Mouse (Mus musculus) skeletal muscle tissue, adult 2 months (tissue): Measurements from ENCODE around the gene Ccnd3.
"Not testable (repeated sequence)": the region's sequence is repeated elsewhere in the genome, so short reads cannot be mapped to it uniquely, and the experiment has no call there.

Experiments
- DNase-seq: peaks from one replicate; pipeline ENCODE4 v3.0.0-alpha.2; 2012; ENCODE audit warnings: low read depth, low spot score

Ccnd3 gene

DNA sequence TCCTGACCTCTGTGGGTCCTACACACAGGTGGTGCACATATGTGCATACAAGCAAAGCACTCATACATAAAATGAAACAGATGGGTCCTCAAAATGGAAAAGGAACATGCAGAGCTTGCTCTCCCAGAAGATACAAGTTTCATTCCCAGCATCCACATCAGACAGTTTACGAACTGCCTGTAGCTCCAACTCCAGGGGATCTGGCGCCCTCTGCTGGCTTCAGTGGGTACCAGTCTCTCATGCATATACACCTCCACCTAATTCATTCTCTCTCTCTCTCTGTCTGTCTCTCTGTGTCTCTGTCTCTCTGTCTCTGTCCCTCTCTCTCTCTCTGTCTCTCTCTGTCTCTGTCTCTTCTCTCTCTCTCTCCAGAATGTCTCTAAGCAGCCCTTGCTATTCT, 22.4 kb upstream of the Ccnd3 start:
- peak; percentile 36 for DNase-seq

DNA sequence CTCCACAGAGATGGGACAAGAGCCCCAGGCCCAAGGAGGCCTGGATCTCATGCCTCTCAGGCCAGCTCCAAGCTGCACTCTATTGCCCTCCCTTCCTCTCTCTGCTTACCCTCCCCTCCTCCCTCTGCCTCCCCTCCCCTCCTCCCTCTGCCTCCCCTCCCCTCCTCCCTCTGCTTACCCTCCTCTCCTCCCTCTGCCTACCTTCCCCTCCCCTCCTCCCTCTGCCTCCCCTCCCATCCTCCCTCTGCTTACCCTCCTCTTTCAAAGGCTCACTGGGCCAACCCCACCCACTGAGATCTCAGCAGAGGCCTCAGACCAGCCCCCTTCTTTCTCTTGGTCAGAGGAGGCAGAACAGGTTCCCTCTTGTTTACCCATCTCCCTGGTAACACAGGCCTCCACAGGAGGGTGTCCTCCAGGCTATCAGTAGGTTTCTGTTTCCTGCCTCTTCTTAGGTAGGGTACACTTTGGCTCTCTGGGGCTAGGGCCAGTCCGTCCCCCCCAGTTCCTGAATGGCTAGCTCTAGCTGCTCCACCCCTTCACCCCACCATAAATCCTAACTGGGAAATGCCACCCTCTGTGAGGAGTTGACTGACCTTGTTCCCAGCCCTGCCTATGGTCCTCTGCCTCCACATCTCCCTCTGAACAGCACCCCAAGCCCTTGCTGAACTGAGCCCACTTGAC, 20.5 kb upstream of the Ccnd3 start:
- no peak for DNase-seq

GRCm38 (mm10) chr17:47484993-47485392, 19.9 kb upstream of the Ccnd3 start:
- DNase-seq, result no peak

DNA sequence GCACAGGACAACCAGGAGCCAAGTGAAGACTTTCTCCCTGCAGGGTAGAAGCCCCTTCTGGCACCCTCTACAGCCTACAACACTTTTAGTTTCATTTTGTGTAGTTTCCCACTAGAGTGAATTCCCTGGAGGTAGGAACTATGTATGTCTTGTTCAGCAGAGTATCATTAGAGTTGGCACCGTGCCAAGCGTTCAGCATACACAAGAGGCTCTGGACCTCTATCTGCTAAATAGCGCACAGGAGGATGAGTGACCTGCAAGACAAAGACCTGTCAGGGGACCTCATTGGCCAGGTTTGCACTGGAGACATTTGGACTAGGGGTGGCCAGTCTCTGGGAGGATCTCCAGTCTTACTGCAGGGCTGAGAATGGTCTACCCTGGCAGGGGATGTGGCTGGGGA, 19.1 kb upstream of the Ccnd3 start:
- DNase-seq, result no peak

DNA sequence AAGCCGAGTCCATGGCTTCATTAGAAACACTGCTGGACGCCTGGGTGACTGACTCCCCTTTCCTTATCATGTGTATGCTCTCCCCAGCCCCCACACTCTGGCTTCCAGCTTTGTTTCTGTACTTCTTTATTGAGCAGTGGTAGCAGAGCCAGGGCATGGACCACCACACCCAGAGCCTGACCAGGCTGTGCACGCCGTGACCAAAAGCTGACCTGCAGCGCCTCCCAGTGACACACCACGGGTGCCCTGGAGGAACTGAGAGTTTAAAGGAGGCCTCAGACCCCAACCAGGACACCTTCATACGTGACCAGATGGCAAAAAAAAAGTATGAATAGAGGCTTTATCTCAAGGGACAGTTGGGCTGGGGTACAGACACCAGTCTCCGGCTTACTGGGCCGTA, 14.1 kb upstream of the Ccnd3 start:
- DNase-seq, result no peak

GRCm38 (mm10) chr17:47492731-47493130, 12.1 kb upstream of the Ccnd3 start:
- DNase-seq, result no peak

- no peak for DNase-seq
Observed at GRCm38 (mm10) chr17:47493653-47494052, 11.2 kb upstream of the Ccnd3 start.

- DNase-seq, result no peak
Observed at GRCm38 (mm10) chr17:47494132-47494531, 10.7 kb upstream of the Ccnd3 start.

DNA sequence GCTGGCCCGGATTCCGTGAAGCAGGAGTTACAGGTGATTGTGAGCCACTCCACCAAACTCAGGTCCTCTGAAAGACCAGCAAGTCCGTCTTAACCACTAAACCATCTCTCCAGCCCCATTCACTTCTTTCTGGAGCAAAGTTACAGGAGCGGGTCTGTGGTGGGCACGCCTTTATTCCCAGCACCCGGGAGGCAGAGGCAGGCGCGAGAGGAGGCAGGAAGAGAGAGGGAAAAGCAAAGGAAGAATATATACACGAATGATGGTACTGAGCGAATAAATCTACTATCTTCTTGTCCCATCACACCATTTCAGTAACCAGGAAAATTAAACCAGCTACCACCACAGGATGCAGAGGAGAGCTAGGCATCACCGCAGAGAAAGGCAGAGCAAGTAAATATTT, 3.3 kb upstream of the Ccnd3 start:
- DNase-seq, result no peak

GRCm38 (mm10) chr17:47501946-47502706, 2.7 kb upstream of the Ccnd3 start, which contains the start of gene Taf8:
Gene Taf8, minus strand, starts transcription at chr17:47502292.
- DNase-seq, result peak; percentile 94

DNA sequence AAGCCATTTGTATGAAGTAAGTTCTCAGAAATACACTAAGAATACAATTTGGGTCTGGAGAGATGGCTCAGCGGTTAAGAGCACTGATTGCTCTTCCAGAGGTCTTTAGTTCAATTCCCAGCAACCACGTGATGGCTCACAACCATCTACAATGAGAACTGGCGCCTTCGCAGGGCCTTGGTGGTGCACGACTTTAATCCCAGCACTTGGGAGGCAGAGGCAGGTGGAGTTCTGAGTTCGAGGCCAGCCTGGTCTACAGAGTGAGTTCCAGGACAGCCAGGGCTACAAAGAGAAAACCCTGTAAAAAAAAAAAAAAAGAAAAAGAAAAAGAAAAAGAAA, 2.2 kb upstream of the Ccnd3 start:
- DNase-seq, result not testable (repeated sequence)

GRCm38 (mm10) chr17:47503689-47504088, 1.2 kb upstream of the Ccnd3 start:
- no peak for DNase-seq

GRCm38 (mm10) chr17:47504228-47504627, 623 bp upstream of the Ccnd3 start:
- no peak for DNase-seq

DNA sequence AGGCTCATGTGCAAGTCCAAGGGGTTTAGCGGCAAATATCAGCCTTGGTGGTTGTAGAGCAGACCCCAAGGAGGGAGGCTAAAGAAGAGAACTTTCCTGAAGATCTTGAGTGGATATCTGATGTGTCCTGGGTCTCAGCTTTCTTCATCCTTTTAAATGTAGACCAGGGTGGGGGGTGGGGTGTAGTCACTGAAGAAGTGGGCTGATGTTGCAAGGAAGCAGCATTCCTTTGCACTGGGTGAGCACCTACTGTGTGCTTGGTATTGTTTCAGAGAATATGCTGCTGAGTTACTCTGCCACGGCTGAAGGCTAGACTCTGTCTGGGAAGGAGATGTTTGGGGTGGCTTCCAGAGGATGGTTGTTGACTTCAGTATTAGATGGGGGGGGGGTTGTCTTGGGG, 715 bp downstream of the Ccnd3 start:
- DNase-seq, result no peak

DNA sequence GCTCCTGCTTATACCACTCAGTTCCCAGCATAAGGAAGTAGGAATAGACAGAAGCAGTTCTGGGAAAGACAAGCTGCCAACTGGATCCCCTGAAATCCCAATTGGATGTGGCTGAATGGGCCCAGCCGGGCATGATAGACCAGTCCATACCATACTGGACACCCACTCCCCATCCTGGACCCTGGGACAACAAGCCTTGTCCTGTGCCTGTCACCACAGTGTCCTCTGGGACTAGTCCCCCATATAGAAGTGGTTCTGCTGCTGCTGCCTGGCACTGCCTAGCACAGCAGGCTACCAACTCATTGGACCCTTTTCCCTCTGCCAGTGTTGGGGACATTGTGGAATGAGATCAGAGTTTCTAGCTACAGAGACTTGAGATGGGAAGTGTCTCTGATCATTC, 1.2 kb downstream of the Ccnd3 start:
- no peak for DNase-seq

DNA sequence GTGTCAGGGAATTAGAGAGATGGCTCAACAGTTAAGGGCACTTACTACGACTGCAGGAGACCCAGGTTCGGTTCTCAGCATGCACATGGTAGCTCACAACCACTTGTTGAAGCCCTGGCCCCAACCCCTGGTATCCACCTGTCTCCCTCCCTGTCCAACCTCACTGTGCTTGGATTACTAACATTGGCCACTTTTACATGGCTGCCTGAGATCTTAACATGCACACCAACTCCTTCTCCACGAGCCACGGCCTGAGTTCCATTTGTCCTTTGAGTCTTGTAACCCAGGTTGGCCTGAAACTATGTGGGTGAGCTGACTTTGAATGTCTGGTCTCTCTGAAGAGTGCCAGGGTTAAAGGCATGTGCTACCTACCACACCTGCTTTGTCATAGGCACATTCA, 1.8 kb downstream of the Ccnd3 start:
- DNase-seq, result no peak

GRCm38 (mm10) chr17:47507523-47507922, 2.7 kb downstream of the Ccnd3 start:
- no peak for DNase-seq

GRCm38 (mm10) chr17:47508012-47508608, 3.3 kb downstream of the Ccnd3 start:
- peak; percentile 94 for DNase-seq

DNA sequence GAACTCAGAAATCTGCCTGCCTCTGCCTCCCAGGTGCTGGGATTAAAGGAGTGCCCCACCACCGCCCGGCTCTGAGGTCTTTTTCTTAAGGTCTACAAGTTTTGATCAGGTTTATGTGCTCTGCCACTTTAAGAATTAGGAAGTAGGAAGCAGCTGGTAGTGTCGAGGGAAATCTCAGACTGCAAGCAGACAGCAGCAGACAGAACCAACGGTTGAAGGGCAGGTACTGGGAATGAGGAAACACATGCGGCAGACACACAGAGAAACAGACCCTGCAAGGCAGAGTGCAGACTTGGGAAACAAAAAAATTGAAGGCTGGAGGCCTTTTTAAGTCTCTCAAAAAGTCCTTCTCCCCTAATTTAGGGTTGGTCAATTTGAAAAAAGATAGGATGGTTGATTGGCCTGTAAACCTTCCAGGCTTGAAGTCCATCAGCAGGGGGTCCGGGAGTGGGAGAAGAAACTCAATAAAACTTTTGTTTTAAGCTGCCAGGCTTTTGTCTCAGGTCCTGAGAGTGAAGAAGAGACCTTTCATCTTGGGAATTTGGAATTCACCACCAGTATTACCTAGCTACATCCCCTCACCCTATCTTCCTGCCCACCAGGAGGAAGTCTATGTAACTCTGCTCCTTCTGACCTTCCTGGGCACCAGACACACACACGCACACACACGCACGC, 4.3 kb downstream of the Ccnd3 start:
- DNase-seq, result no peak

DNA sequence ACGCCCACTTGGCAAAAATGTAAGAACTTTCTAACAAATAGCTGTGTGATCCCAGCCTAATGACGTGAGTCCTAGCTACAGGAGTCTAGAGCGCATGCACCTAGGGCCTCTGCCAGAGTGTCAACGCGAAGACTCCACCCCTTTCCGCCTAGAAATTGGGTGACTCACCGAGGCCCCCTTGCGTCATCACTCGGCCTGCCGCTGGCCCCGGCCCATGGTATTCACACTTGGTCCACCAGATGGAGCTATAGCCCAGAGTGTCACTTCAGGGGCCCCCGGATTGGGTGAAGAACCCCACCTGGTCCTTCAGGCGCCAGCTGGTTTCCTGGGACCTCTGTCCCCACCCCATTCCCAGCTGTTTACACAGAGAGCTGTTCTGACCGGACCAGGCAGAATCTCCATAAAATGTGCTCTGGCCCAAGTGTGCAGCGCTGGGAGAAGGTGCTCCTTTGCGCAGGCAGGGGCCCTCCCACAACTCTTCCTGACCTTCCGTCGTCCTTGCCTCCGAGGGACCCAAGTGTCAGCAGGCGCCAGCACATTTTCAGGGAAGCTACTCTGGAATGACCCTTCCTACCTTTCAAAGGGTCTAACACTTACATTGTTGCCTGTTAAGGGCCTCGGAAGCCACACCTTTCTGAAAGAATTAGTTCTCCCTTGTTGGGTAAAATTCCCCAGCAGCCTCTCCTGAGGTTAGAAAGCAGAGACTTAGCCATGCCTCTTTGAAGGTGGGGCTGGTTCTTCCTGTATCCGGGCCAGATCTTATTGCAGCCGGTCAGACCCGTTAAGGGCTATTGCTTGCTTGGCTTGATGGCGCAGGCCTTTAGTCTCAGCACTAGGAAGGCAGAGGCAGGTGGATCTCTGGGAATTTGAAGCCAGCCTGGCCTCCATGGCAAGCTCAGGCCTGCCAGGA, 6.5 kb downstream of the Ccnd3 start:
- DNase-seq, result peak; percentile 98
